Mouse (Mus musculus): ENCODE data around the gene Rap1gap.

Rap1gap gene

DNA sequence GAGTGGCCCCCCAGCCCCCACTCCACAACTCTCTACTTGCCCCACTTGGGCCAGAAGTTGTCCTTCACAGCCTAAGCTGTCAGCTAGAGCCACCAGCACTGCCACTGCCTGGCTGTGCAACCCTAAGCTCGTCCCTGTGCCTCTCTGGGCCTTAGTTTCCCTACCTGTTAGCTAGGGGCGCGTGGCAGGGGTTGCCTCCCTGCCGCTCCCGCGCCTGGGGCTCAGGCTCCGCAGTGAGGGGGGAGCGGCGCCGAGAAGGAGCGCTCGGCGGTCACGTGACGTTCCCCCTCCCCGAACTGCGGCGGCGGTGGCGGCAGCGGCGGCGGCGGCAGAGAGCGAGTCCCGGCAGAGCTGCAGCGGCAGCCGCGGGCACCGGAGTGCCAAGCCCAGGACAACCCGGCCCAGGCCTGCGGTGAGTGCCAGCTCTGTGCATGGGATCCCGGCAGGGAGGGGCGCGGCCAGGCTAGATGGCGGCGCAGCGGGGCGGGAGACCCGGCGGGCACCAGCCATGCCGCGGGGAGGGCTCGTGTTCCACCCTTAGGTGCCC is at the start of gene Rap1gap:
Rap1gap (plus strand) TSS at position 294 of the 547 bp plus-strand sequence.
- DNase-seq, result no peak

DNA sequence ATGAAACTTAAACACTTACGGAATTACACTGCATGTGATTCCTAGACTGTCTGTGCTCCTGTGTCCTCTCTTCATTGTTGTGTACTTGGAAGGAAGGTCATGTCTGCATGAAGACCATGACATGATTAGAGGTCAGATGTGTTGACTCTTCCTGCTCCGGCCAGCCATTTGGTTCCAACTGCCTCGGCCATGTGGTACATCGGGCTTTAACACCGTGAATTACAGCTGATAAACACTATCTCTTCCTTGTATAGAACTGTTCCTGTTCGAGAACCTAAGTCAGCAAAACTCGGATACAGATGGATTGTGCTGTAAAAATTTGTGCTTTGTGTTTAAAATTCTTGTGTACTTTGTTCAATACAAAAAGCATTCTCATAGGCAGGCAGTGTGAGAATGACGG is 41.7 kb upstream of the Rap1gap start:
- no peak for DNase-seq

- no peak for DNase-seq
Observed at GRCm38 (mm10) chr4:137627476-137628235, 36.9 kb upstream of the Rap1gap start.

DNA sequence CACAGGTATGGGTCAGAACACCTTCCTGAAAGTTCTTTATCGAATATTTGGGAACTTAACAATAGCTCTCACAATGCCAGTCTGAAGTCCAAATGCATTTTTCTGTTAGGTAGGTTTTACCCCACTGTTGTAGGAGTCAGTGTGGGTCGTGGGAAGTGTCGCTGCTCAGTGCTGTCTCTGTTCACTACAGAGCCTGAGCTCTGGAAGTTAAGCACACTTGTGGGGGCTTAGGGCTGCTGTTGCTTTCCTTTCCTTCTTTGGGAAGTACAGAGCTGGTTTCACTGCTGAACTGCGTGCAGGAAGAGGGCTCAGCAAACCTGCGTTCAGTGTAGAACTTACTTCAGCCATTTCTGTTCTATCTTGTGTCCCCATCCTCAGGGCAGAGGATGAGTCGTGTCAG is 36.1 kb upstream of the Rap1gap start:
- DNase-seq, result no peak

GRCm38 (mm10) chr4:137629354-137629753 is 35.2 kb upstream of the Rap1gap start:
- DNase-seq, result no peak

DNA sequence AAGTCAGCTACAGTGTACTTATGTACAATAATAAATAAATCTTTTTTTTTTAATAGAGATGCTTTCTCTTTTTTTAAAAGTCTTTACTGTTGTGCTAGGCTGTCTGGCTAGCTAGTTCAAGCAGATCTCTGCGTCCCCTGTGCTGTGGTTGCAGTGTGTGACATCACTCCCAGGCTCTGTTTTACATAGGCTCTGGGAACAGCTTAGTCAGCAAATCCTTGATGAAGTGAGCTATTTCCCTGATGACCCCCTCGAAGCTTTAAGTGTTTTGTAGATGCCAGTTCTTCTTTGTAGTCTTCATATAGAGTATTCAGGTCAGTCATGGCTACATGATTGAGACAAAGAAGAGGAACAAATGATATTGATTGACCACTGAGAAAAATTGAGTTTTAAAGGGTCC is 34.4 kb upstream of the Rap1gap start:
- no peak for DNase-seq

GRCm38 (mm10) chr4:137631596-137631995 is 32.9 kb upstream of the Rap1gap start:
- no peak for DNase-seq

GRCm38 (mm10) chr4:137633394-137633793 is 31.1 kb upstream of the Rap1gap start:
- DNase-seq, result no peak

DNA sequence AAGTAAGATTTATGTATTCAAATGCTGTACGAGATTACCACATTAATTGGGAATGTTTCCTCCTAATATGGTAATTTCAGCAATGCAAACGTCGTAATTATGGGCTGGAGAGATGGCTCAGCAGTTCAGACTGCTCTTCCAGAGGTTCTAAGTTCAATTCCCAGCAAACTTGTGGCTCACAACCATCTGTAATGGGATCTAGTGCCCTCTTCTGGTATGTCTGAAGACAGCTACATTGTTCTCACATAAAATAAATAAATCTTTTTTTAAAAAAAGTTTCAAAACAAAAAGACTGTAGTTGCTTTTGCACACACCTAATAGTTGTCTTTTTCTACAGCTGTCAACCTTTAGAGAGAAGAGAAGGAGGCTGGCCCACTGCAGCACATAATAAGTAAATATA is 27.9 kb upstream of the Rap1gap start:
- DNase-seq, result no peak

GRCm38 (mm10) chr4:137641556-137641955 is 23.0 kb upstream of the Rap1gap start:
- DNase-seq, result no peak

DNA sequence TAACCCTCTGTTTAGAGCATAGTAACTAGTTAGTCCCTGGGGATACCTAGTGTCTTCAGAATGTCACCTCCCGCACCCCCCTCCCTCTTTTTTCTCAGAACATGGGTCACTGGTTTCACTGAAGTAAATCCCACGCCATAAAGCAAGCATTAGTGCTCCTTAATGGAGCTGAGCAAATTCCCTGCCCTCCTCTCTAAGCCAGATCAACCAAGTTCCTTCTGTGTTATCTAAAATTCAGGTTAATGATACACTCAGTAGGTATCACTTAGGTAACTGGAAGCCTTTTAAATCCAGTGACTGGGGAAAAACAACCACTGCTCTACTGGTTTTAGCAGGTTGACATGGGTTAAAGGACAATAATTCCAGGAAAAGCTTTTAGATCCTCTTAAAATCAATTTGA is 22.4 kb upstream of the Rap1gap start:
- no peak for DNase-seq

GRCm38 (mm10) chr4:137643459-137643858 is 21.1 kb upstream of the Rap1gap start:
- DNase-seq, result no peak

DNA sequence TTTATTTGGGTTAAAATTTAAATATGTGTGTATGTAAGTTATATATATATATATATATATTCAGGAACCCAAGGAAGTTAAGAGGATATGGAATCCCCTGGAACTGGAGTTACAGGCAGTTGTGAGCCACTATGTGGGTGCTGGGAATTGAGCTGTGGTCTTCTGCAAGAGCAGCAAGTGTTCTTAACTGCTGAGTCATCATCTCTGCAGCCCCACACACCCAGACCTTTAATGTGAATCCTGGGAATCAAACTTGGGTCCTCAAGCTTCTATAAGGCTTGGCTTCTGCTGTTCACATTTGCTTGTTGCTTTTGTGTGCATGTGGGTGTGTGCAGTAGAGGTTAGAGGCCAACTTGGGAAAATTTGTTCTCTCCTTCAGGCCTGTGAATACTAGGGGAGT is 18.3 kb upstream of the Rap1gap start:
- DNase-seq, result no peak

DNA sequence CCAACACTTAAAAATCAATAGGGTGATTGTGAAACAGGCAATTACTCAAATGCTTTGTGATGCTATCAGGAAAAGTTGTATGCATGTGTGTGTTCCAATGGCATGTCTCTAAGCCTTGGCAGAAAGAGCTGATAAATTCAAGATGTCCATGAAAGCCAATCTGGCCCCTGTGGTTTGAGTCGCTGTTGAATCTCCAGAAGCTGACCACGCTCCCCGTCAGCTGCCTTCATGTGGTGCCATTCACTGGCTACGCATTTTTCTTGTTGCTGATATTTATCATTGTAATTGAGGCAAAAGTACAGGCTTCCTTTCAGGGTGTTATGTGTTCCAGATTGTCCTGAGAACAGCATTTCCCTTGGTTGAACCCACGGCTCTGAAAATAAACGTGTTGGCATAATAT is 16.9 kb upstream of the Rap1gap start:
- no peak for DNase-seq

- no peak for DNase-seq
Observed at GRCm38 (mm10) chr4:137648230-137648629, 16.3 kb upstream of the Rap1gap start.

- no peak for DNase-seq
Observed at GRCm38 (mm10) chr4:137650912-137651311, 13.6 kb upstream of the Rap1gap start.

- no peak for DNase-seq
Observed at GRCm38 (mm10) chr4:137652835-137653346, 11.6 kb upstream of the Rap1gap start.

DNA sequence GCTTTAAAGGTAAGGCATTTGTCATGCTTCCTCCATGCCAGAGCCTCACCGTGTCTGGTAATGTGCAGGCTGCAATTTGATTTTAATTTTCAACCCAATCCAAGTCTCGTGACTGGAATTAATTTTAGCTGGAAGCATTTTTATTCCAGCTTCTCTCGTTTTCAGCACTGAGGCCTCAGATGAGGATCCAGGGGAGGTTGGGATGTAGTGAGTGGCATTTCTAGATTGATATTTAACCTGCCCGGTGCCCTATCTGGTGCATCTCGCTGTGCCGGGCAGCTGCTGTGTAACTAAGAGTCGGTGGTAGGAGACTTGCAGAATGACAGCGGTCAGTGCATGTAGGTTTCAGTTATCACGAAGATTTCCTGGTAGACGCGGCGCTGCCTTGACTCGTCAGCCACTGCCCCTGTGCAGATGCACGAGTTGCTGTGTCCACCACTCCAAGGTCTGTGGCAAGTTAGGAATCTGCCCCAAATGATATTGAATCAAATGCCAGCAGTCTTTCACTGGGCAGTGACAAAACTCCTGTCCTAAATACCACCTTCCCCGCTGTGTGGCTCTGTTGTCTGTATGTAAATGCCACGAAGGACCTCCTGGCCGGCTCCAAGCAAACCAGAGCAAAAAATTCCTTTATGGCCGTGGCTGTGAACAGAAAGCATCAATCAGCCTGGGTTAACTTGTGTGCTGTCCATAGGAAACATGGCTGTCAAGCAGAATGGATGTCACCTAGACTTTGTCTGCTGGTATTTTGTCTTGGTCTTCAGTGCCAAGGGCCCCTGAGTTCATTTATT is 9.1 kb upstream of the Rap1gap start:
- no peak for DNase-seq

- no peak for DNase-seq
Observed at GRCm38 (mm10) chr4:137657674-137658073, 6.9 kb upstream of the Rap1gap start.

DNA sequence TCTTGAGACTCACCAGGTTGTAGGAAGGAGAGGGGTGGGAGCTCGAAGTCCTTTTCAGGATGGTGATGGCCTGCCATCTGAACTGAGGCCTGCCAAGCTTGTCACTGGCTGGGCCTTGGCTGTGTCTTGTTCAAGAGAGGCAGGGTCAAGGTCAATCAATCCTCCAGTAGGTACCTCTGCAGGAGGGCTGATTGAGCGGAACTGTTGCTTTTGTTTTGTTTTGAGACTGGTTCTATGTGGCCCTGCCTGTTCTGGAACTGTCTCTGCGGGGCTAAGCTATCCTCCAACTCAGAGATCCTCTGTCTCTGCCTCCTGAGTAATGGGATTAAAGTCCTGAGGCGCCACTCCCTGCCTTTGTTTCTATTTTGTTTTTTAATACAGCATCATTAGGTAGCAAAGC is 5.0 kb upstream of the Rap1gap start:
- no peak for DNase-seq

GRCm38 (mm10) chr4:137660364-137661077 is 4.0 kb upstream of the Rap1gap start:
- DNase-seq, result no peak

- DNase-seq, result no peak
Observed at GRCm38 (mm10) chr4:137661078-137661450, 3.5 kb upstream of the Rap1gap start.

GRCm38 (mm10) chr4:137661547-137661946 is 3.0 kb upstream of the Rap1gap start:
- DNase-seq, result no peak

Measured in thymus, adult 18-20 months (tissue).